Mouse (Mus musculus) cerebellum, postnatal 25 days (tissue): ENCODE measurements around the gene Card19.

ENCODE experiments used
- DNase-seq, 2 experiments: peaks; one replicate each; pipeline ENCODE4 v3.0.0; 2021; ENCODE audit warnings: mixed read lengths in 2 of 2

Card19 gene

DNA sequence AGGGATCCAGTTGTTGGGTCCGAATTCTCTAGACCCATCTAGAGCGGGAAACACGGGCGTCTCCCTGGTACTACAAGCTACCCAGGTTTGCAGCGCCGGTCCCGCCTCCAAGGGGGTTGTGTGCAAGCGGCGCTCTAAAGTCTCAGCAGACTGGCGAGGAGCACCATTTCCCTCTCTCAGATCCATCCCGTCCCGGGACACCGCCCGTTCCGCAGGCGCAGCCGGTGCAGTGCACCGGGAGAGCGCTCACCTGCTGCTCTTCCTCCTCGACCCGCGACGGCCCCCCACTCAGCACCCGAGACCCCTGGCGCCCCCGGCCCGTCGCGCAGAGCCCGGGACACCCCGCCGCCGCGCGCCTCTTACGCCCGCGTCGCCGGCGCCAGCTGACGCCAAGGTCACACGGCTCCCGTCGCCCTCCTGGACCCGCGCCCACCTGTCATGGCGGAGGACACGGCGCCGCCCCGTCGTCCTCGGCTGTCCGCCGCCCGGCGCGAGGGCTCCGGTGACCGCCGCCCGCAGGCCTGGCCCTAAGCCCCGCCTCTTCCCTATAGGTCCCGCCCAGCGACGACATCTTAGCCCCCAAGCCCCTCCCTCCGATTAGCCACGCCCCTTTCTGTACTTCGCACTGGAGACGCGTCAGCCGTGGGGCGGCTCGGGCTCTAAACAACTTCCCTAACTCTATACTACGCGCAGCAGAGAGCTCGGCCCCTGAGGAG, at the start of gene Card19:
Gene Card19 (minus strand): TSS at position 534 of the 716 bp plus-strand sequence.
- DNase-seq: peak; percentile 89 to 94

GRCm38 (mm10) chr13:49260036-49260722, 44.3 kb upstream of the Card19 start:
- no peak for DNase-seq

DNA sequence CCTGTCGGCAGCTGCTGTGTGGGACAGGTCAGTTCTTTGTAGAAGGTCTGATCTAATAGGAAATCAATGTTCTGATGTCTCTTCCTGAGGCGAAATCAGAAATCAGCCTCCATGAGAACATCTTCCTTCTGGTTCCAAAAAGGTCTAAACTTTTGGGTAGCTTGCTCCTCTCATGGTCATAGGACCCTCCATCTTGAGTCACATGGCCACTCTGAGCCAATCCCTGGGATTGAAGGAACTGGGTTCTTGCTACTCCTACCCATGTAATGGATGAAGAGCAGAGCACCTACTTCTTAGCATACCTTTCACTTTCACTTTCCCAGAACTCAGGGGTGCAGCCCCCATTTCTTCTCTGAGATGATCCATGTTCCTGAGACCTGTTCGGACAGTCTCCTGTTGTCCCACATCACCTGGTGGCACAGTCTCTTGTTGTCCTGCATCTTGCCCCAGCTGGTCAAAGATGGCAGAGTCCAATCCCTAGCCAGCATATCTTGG, 42.0 kb upstream of the Card19 start:
- DNase-seq: no peak

DNA sequence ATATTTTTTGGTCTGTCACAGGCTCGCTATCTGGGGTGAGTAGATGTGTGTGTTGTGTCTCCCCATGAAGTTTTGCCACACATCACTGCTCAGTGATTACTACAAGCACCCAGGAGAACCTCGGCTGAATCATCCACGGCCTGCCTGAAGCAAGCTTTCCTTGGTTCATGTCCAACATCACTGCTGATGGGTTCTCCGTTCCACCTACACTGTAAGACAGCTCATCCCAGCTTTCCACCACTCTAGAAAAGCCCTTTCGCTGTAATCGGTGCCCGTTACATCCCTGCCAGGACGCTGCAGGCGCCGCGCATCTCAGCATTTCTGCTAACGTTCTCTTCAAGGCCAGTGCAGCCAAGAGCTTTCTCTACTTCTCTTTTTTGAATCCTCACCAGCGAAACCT, 36.9 kb upstream of the Card19 start:
- no peak for DNase-seq

GRCm38 (mm10) chr13:49252113-49252512, 36.3 kb upstream of the Card19 start:
- DNase-seq: no peak

- no peak for DNase-seq
Observed at GRCm38 (mm10) chr13:49250716-49251517, 35.1 kb upstream of the Card19 start.

DNA sequence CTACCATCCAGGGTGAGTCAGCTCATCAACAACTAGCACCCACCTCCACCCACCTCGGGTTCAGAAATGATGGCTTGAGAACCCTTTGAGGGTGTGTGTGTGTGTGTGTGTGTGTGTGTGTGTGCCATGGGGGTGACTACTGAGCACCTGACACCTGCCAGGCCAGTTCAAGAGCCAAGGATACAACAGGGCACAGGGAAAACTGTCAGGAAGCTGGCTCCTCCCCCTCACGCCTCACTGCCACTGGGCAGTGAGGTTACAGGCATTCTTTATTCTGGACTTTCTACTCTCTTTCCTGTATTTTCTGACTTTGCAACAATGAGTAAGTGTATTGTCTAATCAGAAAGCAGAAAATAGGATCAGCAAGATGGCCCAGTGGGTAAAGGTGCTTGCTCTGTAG, 33.8 kb upstream of the Card19 start:
- DNase-seq: no peak

DNA sequence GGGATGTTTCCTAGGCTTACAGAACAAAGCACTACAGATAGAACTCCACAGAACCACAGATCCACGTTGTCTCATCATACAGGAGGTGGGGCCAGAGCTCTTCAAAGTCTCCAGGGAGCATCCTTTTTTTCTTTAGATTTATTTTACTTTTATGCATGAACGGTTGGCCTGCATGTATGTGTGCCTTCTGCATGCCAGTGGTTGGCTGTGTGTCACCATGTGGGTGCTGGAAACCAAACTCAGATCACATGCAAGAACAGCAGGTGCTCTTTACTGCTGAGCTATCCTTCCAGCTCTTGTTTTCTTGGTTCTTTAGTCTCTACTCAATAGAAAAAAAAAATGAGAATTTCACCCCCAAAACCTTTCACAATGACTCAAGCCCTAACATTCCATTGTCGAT, 33.1 kb upstream of the Card19 start:
- DNase-seq: no peak

DNA sequence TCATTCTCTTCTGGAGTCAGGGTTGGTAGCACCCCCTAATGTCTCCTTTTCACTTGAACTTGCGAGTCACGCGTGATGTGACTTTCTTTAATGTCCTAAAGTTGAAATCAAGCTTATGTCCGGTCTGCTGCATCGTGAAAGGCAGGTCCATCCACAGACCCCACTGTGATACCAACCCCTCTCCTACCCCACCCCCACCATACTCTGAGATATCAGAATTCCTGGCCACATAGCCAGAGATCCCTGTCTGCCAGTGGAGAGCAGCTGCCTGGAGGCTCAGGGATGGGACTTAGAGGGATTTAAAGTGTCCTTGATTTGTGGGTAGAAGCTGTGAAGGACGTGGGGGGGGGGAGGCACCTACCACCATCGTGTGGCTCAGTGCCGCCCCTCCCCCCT, 32.6 kb upstream of the Card19 start, which contains the start of gene Susd3:
Gene Susd3 (minus strand): TSS at position 240 of the 396 bp plus-strand sequence.
- no peak for DNase-seq

DNA sequence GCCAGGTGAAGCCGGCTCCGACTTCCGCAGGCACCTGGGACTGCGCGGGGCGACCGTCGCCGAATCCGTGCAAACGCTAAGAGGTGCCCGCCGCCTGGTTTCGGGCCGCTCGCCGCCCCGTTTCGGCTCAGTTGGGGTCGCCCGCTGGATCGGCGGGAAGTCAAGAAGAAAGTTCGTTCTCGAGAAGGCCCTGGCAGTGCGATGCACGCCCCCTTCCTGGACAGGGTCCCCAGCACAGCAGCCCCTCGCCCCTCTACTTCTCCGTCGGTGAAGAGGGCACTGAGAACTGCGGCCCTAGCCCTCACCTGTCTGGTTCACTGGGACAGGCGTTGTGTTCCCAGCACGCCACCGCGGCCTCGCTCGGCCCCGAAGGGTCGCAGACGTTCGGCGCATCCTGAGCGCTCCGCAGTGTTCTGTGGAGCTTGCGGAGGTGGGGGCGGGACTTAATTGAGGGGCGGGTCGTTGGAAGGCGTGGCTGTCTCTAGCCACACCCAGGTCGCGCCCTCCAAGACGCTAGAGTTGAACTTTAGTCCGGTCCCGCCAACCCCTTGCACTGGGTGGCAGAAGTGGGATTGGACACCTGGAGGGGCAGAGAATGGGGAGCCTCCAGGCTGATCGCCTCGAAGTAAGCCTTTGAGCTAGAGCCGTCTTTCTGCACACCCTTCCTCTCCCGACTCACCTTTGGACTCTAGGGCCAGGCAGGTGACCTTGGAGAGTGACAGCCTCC, 32.1 kb upstream of the Card19 start:
- DNase-seq: peak in 1 of 2 experiments; percentile 12

- DNase-seq: no peak
Observed at GRCm38 (mm10) chr13:49247232-49247739, 31.4 kb upstream of the Card19 start.

DNA sequence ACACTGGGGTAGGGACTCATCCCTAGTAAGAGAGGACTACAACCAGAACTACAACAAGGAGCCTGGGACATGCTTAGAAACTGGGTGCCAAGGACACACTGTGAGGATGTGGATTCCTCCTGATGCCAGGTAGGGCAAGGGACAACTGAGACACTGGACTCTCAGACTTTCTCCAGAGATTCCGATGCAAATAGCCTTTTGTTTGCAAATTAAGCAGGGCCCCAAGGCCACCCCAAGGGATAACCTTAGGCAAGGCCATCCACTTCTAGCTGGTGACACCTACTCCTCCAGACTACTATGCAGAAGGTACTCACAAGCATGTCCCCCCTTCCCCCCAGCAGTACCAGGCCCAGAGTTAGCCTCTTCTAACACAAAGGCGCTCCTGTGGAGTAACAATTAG, 30.8 kb upstream of the Card19 start:
- no peak for DNase-seq

DNA sequence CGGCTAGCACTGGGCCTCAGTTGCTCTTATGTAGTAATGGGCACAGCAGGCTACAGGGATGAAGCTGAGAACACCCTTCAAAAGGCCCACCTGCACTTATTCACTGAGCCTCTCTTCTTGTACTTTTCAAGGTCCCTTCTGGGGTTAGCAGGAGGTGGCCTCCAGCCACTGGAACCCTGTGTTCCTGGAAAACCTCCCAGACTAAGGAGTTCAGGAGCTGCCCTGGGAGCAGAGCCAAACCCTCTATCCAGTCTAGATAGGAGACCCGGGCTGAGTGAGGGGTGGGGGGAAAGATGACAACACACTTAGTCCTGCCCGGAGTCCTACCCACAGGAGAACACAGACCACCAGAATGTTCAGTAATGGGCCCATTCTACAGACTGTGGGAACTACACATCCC, 30.2 kb upstream of the Card19 start:
- peak in 1 of 2 experiments; percentile 8 for DNase-seq

DNA sequence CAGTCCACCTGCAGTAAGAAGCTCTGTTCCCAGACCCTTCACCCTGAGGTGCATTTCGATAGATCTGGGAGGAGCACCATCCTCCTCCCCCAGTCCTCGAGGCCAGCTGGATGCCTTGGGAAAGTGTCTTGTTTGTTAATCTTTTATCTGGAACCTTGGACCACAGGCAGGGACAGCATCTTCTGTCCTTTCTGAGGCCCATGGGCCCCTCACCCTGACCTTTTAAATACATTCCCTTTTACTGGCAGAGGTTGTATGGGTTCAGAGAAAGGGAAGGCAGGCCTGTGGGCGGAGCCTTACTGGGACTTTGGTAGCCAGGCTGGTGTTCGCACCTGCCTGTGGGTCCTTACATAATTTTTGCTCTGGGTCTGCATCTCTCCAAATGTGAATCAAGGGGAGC, 29.4 kb upstream of the Card19 start:
- no peak for DNase-seq

DNA sequence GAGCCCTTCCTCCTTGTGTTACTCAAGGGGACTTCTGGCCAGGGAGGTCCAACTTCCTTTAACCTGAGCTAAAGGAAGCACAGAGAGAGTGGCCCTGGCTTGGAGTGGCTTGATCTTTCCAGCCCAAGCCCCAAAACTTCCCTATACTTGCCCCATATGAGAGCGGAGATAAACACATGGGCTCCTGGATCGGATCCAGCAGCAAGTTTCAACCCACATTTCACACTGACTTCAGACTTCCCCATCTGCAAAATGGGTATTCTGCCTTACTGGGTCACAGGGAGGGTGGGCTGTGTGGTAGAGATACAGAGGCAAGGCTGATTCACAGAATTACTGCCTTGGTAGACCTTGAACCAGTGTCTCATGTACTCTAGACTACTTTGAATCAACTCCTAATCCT, 27.7 kb upstream of the Card19 start:
- no peak for DNase-seq

DNA sequence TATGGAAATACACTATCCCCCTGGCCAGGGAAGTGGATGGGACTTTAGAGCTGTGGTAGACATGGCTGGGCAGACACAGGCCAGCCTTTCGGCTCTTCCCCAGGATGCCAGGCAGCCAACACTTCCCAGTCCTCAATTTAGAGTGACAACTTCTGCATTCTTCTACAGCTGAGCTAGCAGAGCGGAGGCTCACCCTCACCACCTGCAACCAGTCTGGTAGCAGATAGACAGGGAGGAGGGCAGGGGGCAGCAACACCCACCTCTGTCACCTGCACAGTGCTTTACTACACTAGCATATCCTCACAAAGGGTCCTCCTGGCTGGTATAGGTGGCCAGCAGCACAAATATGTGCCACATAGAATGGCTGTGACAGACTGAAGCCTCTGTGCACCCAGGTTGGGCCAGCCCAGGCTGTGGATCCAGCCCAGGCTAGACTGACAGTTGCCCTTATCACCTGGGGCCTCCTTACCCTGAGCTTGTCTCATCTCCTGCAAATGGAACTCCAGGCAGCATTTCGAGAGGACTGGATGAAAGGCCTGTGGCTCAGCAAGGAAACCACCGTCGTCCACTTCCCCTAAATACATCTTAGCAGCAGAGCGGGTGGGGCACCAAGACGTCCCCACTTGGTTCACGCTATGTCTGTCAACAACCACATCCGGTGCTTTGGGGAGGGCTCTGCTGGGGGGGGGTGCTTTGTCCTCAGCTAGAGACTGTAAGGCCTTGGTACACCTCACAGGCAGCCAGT, 26.7 kb upstream of the Card19 start:
- no peak for DNase-seq

- DNase-seq: no peak
Observed at GRCm38 (mm10) chr13:49238737-49239136, 22.9 kb upstream of the Card19 start.

DNA sequence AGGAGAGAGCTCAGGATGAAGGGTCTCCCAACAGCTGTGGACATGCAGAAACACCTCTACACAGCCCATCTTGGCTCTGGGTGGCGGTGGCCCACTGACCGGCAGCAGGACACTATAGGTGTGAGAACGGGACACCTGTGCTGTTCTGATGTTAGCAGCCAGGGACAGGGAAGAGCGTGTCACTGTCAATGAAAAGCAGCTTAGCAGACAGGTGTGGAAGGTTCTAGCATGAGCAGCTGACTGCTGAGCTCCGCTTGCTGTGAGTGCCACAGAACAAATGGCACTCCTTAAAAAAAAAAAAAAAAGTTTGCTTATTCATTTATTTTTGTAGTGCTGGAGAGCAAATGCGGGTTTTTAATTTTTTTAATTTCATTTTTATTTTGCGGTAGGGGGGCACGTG, 21.8 kb upstream of the Card19 start:
- no peak for DNase-seq

DNA sequence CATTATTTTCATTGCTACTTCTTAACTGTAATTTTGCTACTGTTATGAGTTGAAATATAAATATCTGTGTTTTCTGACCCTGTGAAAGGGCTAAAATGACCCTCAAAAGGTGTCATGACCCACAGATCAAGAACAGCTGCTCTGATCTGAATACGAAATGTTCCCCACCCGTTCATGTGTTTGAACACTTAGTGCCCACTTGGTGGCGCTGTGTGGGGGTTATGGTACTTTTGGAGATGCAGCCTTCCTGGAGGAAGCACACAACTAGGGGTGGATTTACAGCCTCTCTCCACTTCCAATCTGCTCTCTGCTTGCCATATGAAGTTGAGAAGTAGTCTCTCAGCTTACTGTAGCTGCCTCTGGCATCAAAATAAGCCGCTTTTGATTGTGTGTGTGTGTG, 18.9 kb upstream of the Card19 start:
- DNase-seq: no peak

DNA sequence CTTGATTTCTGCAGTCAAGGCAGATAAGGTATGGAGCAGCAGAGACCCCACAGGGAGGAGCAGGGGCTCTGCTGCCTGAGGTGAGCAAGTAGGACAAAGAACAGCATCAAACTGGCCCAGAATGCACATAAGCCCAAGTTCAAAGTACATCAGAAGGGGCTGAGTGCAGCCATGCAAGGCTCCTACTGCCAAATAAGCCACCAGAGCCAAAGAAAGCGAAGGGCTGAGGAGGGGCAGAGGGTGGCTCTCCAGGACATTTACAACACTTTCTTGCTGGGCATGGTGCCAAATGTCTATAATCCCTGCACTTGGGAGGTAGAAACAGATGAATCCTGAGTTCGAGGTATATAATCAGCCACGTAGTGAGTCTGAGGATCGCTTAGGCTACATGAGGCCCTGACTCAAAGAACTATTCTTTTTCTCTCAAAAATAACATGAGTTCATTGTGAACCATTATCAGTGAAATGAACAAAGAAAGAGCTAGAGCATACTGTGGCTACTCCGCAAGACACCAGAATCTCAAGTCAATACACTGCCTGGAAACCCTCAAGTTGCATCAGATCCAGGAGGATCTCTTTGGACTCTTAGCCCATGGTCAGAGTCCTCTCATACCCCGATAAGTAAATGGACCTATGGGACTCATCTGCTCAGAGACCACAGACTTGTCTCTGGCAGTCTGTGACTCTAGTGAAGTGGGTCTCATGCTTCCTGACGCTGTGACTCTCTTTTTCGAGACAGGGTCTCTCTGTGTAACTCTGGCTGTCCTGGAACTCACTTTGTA, 18.1 kb upstream of the Card19 start:
- no peak for DNase-seq

DNA sequence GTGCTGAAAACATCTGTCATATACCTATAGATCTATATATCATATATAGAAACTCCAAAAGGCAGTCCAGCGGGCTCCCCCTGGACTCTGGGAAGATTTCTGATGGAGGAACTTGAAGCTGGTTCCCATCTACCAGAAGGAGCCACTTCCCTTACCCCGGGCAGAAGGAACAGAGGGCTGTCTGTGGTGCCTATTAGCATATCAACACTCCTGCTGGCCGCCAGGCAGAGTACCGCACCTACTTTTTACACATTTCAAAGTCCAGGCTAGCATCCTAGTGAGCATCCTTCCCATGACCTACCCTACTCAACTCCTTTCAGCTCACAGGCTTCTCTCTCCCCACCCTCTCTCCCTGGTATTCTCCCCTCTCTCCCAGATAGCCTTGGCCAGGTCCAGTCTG, 9.8 kb upstream of the Card19 start:
- no peak for DNase-seq
